Mouse (Mus musculus) right cerebral cortex, postnatal 10 days (tissue): ENCODE measurements at regions not wholly inside any gene's neighbourhood (a gene's known extent, or its start where the extent isn't known, plus 50 kb on each side); places are given as distances from the start of the nearest gene placed in this dataset.

Source experiments
- DNase-seq, 2 experiments: peaks; one replicate each; pipeline ENCODE4 v3.0.0; 2021; ENCODE audit warnings: low spot score in 2 of 2

DNA sequence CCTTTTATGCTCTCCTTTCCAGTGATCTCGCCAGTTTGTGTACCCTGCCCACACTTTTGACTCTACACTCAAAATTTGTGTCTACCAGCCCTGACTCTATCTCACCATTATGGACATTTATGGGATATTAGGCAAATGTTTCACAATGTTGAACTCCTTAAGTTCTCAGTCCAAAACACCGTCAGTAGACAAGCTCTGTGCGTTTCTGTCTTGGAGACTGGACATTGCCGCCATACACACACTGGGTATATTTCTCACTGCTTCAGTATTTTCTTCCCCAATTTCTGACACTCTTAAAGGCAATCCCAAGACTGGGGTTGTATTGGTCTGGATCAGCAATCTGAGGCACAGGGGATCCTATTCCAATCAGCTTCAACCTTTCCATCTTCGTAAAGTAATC lies 75.6 kb downstream of the Oxgr1 start:
- DNase-seq, result no peak

DNA sequence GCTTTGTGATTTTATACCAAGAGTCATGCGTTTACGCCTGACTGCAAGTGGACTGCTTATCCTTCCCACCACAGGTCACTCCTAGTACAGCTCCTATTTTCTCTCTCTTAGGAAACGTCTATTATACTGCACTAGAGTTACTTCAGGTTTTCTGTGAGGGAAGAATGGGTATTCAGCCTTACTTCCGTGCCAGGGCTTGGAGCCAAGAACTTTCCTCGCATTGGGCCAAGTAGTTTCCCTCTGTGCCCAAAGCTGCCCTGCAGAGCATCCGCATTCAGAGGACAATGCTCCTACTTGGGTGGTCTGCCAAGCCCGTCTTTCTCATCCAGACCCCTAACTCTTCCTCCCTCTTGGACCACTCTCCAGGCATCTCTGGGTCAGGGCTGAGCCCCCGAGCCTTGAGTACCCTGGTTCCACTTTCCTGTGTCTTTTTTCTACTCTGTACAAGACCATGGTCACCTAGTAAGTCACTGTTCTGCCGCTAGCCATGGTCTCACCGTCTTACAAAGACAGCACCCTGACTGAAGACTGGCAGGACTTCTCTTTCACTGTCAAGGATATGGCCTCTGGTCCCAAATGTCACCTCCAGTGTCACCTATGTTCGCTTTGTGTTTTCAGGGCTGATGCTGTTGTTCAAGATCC lies 76.3 kb downstream of the Oxgr1 start:
- DNase-seq, result peak; percentile 68 to 80

DNA sequence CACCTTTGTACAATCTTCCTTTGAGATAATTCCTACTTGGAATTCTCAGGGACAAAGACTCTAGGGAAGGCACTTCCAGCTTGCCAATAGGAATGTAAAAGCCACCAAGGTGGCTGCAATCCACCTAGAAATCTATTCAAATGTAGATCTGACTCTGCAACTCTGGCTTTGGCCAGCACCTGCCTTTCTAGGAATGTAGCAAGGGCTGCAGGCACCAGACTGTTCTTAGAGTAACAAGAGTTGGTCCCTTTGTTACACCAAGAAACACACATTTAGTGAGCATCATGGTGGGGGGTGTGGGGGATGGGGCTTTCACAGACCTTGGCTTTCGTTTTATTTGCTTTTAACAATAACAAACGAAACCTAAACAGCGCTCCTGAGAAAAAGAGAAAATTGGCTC lies 78.5 kb downstream of the Oxgr1 start:
- DNase-seq, result no peak

DNA sequence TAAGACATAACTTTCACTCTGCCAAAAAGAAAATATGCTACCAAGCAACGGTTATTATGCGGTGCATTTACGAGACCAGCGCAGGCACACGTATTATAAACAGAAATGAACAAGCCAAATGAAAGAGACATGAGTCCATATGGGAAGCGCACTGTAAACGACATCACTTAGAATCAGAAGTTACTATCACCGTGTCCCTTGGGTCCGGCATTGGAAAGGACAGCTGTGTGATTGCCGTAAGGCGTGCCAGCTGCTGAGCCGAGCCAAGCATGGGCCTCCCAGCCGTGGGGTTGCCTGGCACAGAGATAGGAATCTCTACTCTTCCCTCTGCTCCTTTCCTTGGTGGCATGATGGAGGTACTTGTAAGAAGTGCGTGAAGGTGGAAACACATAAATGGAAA lies 88.4 kb downstream of the Oxgr1 start:
- no peak for DNase-seq

DNA sequence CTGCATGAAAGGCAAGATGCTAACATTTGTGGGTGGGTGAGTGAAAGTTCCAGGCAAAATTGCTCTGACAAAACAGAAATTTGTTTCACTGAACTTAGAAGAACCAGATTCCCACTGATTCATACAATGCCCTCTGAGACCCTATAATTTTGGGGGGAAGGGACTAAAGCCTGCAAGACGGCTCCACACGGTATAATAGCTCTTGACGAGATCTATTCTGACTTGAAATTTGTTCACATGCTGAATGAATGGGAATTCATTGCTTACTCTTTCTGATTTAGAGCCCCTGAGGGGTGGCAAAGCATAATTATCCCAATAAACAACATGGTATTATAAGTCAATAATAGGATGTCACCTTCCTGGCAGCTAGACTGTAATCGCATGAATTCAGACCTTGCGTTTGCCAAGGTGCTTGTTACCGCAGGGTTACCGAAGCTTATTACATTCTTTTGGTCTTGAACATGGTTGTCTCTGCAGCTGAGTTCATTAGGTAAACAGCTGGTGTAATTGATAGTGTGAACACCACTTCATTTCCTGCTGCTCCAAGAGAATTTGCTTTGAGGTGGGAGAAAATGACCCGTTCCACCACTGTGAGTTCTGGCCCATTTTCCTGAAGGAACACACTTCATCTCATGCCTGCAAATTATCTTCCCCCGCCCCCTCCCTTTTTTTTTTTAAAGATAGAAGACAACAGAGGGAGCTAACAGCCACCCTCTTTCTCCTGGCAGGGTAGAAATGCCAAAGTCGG lies 89.2 kb downstream of the Oxgr1 start:
- no peak for DNase-seq
